Mouse (Mus musculus): ENCODE data around the gene Ppip5k2.

DNA sequence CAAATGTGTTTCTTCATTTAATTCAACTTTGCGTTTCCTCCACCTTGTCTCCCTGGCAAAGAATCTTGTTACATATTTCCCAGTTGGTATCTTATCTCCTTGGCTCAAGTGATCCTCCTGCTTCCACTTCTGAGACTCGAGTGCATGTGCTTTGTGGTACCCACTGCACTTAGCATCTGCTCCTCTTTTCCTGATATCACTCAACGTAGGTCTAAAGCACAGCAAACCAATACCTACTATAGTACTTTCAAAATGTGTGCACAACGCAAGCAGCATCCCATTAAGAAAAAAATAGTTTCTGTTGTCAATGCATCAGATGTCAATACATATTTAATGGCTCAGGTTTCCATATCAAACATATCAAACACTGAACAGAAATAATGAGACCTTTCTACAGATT is 24.5 kb downstream of the Ppip5k2 start:
- no peak for TF ChIP-seq CTCF (IDR thresholded peaks at IDR 0.05)
- TF ChIP-seq EP300 (IDR thresholded peaks at IDR 0.05): no peak

Measured in lung, postnatal 0 days (tissue).